Mouse (Mus musculus) c-Kit-positive CD71-positive TER-119-negative erythroid progenitor cells, embryonic 14.5 days (primary cell): Measurements from ENCODE around the gene Ncoa5.

ENCODE experiments used
- DNase-seq: peaks from one replicate; pipeline ENCODE4 v3.0.0-alpha.2; 2013; ENCODE audit warnings: low read depth

Gene Ncoa5

GRCm38 (mm10) chr2:165034131-165035057, at the start of gene Ncoa5:
Gene Ncoa5 (minus strand): TSS chr2:165034867.
- peak; percentile 90 for DNase-seq

- no peak for DNase-seq
Measured at GRCm38 (mm10) chr2:165081257-165081656, 46.6 kb upstream of the Ncoa5 start.

DNA sequence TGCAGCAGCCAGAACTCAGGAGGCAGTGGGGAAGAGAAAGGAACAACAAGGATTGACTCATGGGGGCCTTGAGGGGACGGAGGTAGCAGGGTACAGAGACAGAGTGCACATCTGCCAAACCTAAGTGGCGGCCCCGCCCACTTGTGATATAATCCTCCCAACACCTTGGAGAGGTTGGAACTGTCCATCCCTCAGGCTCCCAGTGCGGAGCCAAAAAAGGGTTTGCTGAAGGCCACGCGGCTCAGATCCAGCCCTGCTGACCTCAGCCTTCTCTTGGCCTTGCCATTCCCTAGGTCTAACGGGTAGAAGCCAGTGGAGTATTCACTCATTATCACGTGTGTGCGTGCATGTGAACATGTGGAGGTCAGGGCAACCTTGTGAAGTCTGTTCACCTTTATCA, 46.0 kb upstream of the Ncoa5 start:
- DNase-seq: no peak

- no peak for DNase-seq
Measured at GRCm38 (mm10) chr2:165078605-165079004, 43.9 kb upstream of the Ncoa5 start.

DNA sequence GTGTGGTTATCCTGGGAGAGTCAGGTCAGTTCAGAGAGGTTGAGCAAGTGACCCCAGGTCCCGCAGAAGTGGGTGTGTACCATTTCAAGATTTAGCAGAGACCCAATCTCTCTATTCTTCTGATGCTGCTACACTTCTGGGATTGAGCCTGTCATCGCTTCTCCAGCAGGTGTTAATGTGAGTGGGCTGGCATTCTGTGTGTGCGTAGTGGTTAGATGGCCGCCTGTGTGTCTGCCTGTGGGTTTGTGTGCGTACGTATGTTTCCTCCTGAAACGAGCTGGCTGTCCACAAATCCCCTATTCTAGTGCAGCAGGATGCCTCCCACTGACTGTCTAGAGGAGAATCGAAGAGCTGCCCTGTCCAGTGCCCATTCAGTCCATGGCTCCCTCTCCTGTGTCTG, 43.4 kb upstream of the Ncoa5 start:
- no peak for DNase-seq

- no peak for DNase-seq
Measured at GRCm38 (mm10) chr2:165077055-165077454, 42.4 kb upstream of the Ncoa5 start.

DNA sequence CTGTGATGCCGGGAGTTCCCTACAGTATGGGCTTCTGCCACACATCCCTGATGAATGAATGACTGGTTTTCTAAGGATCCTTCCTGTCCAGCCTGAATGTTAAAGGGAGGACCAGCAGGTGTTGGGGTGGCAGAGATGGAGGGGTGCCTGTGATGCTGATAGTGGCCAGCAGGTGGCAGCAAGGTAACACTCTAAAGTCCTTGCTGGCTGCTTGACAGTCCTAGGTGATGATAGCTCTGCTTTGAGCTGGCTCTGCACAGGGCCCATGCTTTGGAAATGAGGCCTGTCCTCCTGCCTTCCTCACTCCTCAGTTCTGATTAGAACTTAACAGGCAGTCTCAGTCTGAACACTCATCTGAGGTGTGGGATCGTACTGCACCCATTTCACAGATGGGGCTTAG, 40.3 kb upstream of the Ncoa5 start:
- peak; percentile 34 for DNase-seq

GRCm38 (mm10) chr2:165074081-165074884, 39.6 kb upstream of the Ncoa5 start:
- no peak for DNase-seq

GRCm38 (mm10) chr2:165073381-165073781, 38.7 kb upstream of the Ncoa5 start:
- no peak for DNase-seq

GRCm38 (mm10) chr2:165070096-165070816, 35.6 kb upstream of the Ncoa5 start:
- no peak for DNase-seq

DNA sequence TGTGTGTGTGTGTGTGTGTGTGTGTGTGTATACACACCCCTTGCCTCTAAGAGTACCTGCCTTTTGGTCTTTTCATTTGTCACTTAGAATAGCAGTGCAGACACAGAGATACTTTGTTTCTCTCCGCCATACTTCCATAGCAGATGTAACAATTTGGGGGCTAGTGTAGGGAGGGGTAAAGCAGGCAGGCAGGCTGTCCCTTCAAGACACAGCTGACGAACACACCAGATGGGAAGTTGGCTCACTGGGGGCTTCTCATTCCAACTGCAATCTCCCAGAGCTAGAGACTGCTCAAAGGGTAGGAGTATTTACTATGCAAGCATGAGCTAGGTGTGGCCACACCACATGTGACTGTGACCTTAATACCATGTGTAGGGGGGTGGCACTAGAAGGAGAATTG, 34.1 kb upstream of the Ncoa5 start:
- DNase-seq: no peak

DNA sequence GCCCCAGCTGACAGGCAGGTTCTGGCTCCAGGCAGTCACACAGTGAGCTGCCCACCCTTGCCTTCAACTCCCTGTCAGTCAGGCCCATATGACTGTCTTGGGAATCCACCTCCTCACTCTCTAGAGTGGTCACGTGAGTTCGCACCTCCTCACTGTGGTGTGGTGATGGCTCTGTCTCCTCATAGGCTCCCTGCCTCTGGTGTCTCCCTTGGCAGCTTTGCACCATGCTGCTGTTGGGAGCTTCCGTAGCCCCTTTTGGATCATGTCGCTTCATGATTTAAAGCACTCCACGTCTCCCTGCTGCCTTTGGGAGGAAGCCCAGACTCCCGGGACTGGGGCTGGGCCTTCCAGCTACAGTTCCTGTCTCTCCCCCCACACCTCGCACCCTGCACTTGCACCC, 29.8 kb upstream of the Ncoa5 start:
- no peak for DNase-seq

DNA sequence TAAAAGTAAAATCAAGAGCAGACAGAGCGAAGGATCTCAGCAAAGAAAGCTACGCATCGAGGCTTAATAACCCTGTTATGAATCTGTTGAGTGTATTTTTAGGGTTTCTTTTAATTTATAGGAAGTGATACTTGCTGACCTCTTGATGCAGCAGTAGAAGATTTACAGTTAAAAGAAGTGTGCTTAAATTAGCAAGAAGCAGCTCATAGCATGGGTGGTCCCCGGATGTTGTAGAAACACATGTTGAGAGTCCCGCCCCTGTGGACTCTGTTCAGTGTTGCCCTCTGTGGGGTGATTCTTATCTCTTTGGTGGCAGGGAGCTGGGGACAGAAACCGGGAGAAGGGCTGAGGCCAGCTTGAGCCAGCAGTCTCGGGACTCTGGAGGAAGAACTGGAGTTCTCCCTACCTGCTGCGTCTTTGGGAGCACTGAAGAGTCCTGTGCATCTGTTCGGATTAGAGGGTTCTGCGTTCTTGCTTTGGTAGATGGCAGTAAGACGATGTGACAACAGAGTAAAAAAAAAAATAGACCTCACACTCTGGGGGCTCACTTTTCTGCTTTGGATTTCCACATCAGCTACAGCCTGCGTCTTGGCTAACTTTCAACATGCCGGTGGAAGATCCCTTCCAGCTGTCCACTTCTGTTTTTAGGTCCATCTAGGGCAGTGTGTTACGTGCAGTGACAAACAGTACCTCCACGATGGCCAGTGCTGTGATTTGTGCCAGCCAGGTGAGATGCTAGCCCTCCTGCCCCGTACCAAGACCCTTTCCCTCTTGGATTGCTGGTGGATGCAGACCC, 27.2 kb upstream of the Ncoa5 start:
- DNase-seq: no peak

GRCm38 (mm10) chr2:165059961-165060360, 25.3 kb upstream of the Ncoa5 start:
- DNase-seq: no peak

DNA sequence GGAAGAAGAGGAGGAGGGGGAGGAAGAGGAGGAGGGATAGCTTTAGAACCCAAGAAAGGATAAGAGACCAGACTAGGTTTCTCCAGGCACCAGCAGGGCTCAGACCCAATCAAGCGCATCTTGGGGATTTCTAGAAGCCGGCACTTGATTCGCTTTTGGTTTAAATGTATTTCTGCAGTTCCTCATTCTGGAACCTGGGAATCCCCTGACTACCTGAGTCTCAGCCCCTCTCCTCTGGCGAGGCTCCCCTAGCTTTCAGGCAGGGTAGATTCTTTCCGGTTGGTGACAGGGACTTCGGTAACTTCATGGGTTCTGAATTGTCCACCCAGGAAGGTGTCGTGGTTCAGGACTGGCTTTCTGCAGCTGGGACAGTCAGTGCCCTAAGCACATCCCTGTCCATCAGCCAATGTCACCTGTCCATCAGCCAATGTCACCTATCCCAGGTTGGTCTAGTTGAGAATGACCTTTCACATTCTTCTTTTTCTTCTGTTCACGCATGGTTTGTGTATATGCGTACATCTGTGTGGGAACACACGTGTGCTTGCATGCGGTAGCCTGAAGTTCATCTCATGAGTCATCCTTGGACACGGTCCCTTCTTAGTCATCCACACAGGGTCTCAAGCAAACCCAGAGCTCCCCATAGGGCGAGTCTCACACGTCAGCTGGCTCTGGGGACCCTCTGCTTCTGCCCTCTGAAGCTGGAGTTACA, 21.9 kb upstream of the Ncoa5 start:
- DNase-seq: no peak

GRCm38 (mm10) chr2:165055905-165056304, 21.2 kb upstream of the Ncoa5 start:
- DNase-seq: no peak

GRCm38 (mm10) chr2:165054888-165055852, 20.5 kb upstream of the Ncoa5 start, which contains the start of gene Cd40:
Gene Cd40 (plus strand): TSS chr2:165055627.
- DNase-seq: no peak

- DNase-seq: no peak
Measured at GRCm38 (mm10) chr2:165051566-165051965, 16.9 kb upstream of the Ncoa5 start.

DNA sequence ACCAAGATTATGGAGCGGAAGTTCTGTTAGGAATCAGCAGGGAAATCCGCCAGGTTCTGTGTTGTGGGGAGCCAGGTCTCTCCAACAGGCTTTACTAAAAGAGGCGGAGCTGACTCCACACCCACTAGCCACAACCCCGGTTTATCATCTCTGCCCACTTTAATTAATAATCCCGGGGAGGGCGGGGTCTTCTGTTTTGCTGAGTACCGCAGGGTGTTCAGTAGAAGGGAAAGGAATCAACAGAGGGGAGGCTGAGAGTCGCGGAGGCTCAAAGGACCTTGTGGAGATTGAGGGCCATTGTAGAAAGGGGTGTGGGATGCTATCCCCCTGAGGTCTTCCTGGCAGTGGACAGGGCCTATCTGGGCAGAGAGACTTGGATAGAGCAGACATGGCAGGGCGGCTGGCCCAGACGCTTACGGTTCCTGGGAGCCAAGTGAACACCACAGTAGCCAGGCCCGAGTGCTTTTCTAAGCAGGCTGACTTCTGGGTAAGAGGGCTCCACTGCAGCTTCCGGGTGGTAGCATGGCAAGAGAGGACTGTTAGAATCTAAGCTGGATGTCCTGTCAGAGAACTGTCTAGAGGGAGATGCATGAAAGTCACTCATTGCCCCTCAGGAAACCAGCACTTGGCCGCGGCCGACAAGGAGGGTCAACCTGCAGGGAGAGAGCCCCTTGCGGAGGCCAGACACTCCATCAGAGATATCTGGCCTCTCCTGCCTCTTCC, 16.3 kb upstream of the Ncoa5 start:
- no peak for DNase-seq
